Mouse (Mus musculus): Measurements from ENCODE around the gene Inpp4b. TPM values are rescaled to one million over a fixed set of nuclear protein-coding genes. Genes with fewer than 3 reads are reported as not detected.

Gene Inpp4b
- polyA plus RNA-seq, 1 experiment from 2014 or later = 4.6 TPM

GRCm38 (mm10) chr8:82106131-82106530 is 763.8 kb downstream of the Inpp4b start:
- TF ChIP-seq CTCF (IDR thresholded peaks at IDR 0.05; ENCODE audit: low read depth) = no peak

DNA sequence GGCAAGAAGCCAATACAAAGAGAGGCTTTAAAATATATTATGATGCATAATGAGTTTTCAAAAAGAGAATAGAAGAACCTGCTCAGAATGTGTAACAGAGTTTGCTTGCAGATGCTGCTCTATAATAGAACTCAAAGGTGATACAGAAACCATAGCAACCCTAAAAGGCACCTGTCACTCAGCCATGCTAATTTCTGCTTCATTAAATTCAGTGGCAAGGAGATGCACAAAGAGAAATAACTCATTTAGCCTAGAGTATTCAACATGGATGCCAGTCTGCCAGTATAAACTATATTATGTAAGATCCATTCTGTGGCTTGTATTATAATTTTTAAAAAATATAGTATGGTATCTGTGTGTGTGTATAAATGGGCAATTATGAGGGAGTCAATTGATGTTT is 807.9 kb downstream of the Inpp4b start:
- Histone ChIP-seq H3K9ac (ENCODE audit: low read depth, low read length) (no peak overlapping the region), H3K4me1 (replicated peaks; ENCODE audit: control insufficient read depth, insufficient read depth, low read length) (no peaks in the 10 kb centered on the region), H3K9me3 (ENCODE audit: control insufficient read depth) (0 out of 2 replicates have a peak, but pooled peaks cover 10% of the 10 kb centered on the region), H3K4me2 (replicated peaks; ENCODE audit: low read depth) (no peak overlapping the region), H3K4me3 (ENCODE audit: low read depth, low read length) (no peak overlapping the region), H3K27me3 (replicated peaks; ENCODE audit: control insufficient read depth, insufficient read depth, low read length) (no peaks in the 10 kb centered on the region), H3K27ac (ENCODE audit: low read depth, low read length) (no peak overlapping the region), H3K36me3 (ENCODE audit: control insufficient read depth, insufficient read depth) (no peaks in the 10 kb centered on the region)
- ATAC-seq = no peak
- TF ChIP-seq CTCF (IDR thresholded peaks at IDR 0.05; ENCODE audit: low read depth) = no peak

More at GRCm38 (mm10) chr8:82106131-82106530, 763.8 kb downstream of the Inpp4b start:
- Histone ChIP-seq H3K9ac (ENCODE audit: low read depth, low read length) (no peak overlapping the region), H3K27ac (ENCODE audit: low read depth, low read length) (no peak overlapping the region), H3K9me3 (ENCODE audit: control insufficient read depth) (no peaks in the 10 kb centered on the region), H3K4me1 (replicated peaks; ENCODE audit: control insufficient read depth, insufficient read depth, low read length) (no peaks in the 10 kb centered on the region), H3K27me3 (replicated peaks; ENCODE audit: control insufficient read depth, insufficient read depth, low read length) (no peaks in the 10 kb centered on the region), H3K36me3 (ENCODE audit: control insufficient read depth, insufficient read depth) (no peaks in the 10 kb centered on the region), H3K4me2 (replicated peaks; ENCODE audit: low read depth) (no peak overlapping the region), H3K4me3 (ENCODE audit: low read depth, low read length) (no peak overlapping the region)
- WGBS = 86% methylated on average over 3 of the region's 3 CpGs
- no peak for ATAC-seq

- WGBS = 33% methylated on average over 1 of the region's 1 CpGs
Observed at GRCm38 (mm10) chr8:82157928-82158327, 815.6 kb downstream of the Inpp4b start.

More at GRCm38 (mm10) chr8:82157928-82158327, 815.6 kb downstream of the Inpp4b start:
- TF ChIP-seq CTCF (IDR thresholded peaks at IDR 0.05; ENCODE audit: low read depth) = no peak
- no peak overlapping the region for H3K4me3 ChIP-seq (ENCODE audit: low read depth, low read length)
- no peak for ATAC-seq
- no peaks in the 10 kb centered on the region for H3K36me3 ChIP-seq (ENCODE audit: control insufficient read depth, insufficient read depth)
- no peaks in the 10 kb centered on the region for H3K27me3 ChIP-seq (replicated peaks; ENCODE audit: control insufficient read depth, insufficient read depth, low read length)
- H3K27ac ChIP-seq (ENCODE audit: low read depth, low read length) = no peak overlapping the region
- H3K4me2 ChIP-seq (replicated peaks; ENCODE audit: low read depth) = no peak overlapping the region
- H3K9ac ChIP-seq (ENCODE audit: low read depth, low read length) = no peak overlapping the region
- H3K4me1 ChIP-seq (replicated peaks; ENCODE audit: control insufficient read depth, insufficient read depth, low read length) = no peaks in the 10 kb centered on the region
- H3K9me3 ChIP-seq (ENCODE audit: control insufficient read depth) = 0 out of 2 replicates have a peak, but pooled peaks cover 8% of the 10 kb centered on the region

All from intestine, postnatal 0 days (tissue).